Comparison of ENCODE assay signal across 8 mouse cellular contexts in the genomic region with DNA sequence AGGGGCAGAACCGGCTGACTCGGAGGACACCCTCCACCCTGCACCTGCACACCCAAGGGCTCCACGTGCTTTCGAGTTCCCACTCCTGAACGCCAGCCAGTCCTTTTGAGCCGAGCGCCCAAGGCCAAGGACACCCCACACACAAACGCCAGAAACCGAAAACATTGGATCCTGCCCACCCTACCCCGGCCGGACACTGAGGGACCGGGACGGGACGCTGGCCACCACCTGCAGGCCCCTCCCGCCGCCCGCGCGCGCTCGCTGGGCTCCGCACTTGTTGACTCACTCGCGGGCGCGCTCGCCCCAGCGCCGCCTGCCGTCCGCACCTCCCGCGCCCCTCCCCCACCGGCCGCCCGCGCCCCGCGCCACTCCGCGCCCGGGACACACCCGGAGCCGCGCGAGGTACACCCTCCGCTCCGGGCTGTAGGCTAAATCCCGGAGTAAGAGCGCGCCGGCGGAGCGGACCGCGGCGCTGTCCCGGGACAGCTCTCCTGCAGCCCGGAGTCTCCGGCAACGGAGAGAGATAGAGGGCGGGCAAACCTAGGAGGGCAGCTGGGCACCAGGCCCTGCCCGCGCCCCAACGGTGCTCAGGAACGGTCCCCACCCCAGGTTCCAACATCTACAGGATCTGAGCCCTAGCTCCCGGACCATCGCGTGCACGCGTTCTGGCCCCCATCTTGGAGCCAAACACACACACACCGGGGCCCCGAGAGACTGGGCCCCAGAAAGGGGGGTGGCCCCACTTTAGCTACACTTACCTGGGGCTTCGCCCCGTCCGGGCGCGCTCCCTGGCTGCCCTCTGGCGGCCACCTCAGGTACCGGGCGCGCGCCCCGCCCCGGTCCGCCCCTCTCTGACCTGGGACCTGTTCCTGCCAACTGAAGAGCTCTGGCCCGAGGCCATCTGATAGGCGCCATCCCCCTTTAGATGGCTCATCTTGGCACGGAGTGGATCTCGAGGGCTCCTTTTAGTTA. TPM values are rescaled to one million over a fixed set of nuclear protein-coding genes. Genes with fewer than 3 reads are reported as not detected.
DNase-seq lines count a peak whose midpoint lies in the region; ATAC-seq lines count a peak whose summit lies in the region.

No protein-coding gene starts in this region.

- H3K4me1 ChIP-seq in embryonic facial prominence, embryonic 12.5 days: peaks cover 37% of the 10 kb centered on the region

- no peaks in the 10 kb centered on the region for H3K9me3 ChIP-seq in embryonic facial prominence, embryonic 12.5 days

- peak overlapping the region; percentile 65 for H3K9ac ChIP-seq in embryonic facial prominence, embryonic 12.5 days

- WGBS in embryonic facial prominence, embryonic 12.5 days: under 1% methylated on average over 81 of the region's 90 CpGs

- DNase-seq in 3134 (ENCODE audit: extremely low read depth, insufficient read length, low spot score) (peak; percentile 67), liver (peak; percentile 56)
- peak; percentile 93 for DNase-seq in adrenal gland, postnatal 14 days
- DNase-seq in heart, adult 18-20 months: peak; percentile 86 to 87
- peak; percentile 93 for DNase-seq in kidney, adult 18-20 months
- DNase-seq in monocyte, adult 2 months (ENCODE audit: low read depth in 1 of 2, low spot score in 2 of 2): peak; percentile 6 to 24
- DNase-seq in spleen, postnatal 14 days (ENCODE audit: low spot score in 2 of 2): peak; percentile 73 to 81

- H3K36me3 ChIP-seq in embryonic facial prominence, embryonic 12.5 days: no peaks in the 10 kb centered on the region

- H3K27ac ChIP-seq in embryonic facial prominence, embryonic 12.5 days: 0 out of 2 replicates have a peak overlapping the region, but pooled peaks have one; percentile 61

- peak overlapping the region; percentile 58 for H3K4me3 ChIP-seq in embryonic facial prominence, embryonic 12.5 days

- ATAC-seq in embryonic facial prominence, embryonic 12.5 days (ENCODE audit: insufficient number of reproducible peaks, insufficient read depth, low FRiP score, low TSS enrichment): peak; percentile 69

- peak overlapping the region; percentile 95 for H3K4me2 ChIP-seq in embryonic facial prominence, embryonic 12.5 days (replicated peaks)

- H3K27me3 ChIP-seq in embryonic facial prominence, embryonic 12.5 days: peaks cover 26% of the 10 kb centered on the region

RNA-seq across cellular contexts. Expression of a gene that starts 28.5 kb away (rescaled TPM):
- 10.7 and 13.1 TPM in 2 replicates for total RNA-seq in adrenal gland, postnatal 14 days (2021)
- polyA plus RNA-seq in embryonic facial prominence, embryonic 12.5 days (2016; fragmentation: Nextera tagmentation; extraction: Ambion mirVana): 3.7 TPM in 2 replicates
- total RNA-seq in heart, adult 18-20 months (2021): 10 to 100 TPM in 1 of 2 experiments, 1 to 10 TPM in 1; 7.4 to 10.0 TPM

RNA-seq across cellular contexts. Expression of a gene that starts 33.0 kb away (rescaled TPM):
- not detected in 2 replicates for total RNA-seq in adrenal gland, postnatal 14 days (2021)
- polyA plus RNA-seq in embryonic facial prominence, embryonic 12.5 days (2016; fragmentation: Nextera tagmentation; extraction: Ambion mirVana): 0.29 and 1.0 TPM in 2 replicates
- total RNA-seq in heart, adult 18-20 months (2021): under 1 TPM in 1 of 2 experiments, not detected in 1; 0.64 TPM

Comparison
In these comparisons a context has a peak if more than half of its experiments do, and no peak if none do; other contexts are left out.
1. Peak in every context shown above with its lines: DNase-seq, ATAC-seq, H3K4me3 ChIP-seq and H3K27ac ChIP-seq.
2. DNase-seq: peak in every context shown above with its lines; median percentile 93 in adrenal gland, postnatal 14 days; 93 in kidney, adult 18-20 months; 86 in heart, adult 18-20 months; 77 in spleen, postnatal 14 days; 67 in 3134; 56 in liver; 15 in monocyte, adult 2 months.